Mouse (Mus musculus) urinary bladder, postnatal 4 days (tissue): Measurements from ENCODE around the gene Olfr1048.
"Not testable (repeated sequence)": the region's sequence is repeated elsewhere in the genome, so short reads cannot be mapped to it uniquely, and the experiment has no call there.

Experiments
- DNase-seq, 2 experiments: peaks; one replicate each; pipeline ENCODE4 v3.0.0; 2021 to 2022; ENCODE audit warnings: low spot score in 2 of 2

Olfr1048 gene

DNA sequence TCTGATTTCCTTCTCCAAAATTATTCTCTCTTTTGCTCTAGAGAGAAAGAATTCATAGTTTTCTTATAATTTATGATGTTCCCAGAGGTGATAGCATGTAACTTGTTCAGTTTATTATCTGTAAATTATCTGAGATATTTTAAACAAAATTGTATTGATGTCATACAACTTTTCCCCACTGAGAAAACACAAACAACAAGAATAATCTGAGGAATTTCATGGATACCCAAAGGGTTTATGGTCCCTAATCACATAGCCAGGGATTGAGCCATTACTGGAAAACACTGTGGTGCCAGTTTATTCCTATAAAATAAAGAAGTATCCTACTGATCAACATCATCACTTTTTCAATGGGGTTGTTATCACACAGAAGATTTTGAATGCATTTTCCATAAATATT lies at the start of gene Olfr1048:
Gene Olfr1048 (minus strand): TSS at position 101 of the 400 bp plus-strand sequence.
- DNase-seq: no peak

DNA sequence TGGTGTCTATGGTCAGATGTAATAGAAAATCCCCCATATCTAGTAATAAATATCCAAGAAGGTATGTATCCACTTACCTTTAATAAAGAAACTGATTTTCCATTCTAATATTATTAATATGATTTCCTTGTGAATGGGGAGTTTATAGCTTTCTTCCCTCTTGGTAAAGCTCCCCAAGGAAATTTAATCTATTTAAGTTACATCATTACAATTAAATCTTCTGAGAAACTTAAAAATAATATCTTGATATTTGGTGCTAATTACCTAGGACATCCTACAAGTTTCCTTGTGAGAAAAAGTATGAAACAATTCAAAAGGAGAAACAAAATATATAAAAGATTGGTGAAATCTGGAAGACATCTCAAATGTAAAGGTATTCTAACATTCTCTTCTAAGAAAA lies 38.9 kb upstream of the Olfr1048 start, which contains the start of gene Olfr1051:
Gene Olfr1051 (minus strand): TSS at position 101 of the 400 bp plus-strand sequence.
- not testable (repeated sequence) for DNase-seq

DNA sequence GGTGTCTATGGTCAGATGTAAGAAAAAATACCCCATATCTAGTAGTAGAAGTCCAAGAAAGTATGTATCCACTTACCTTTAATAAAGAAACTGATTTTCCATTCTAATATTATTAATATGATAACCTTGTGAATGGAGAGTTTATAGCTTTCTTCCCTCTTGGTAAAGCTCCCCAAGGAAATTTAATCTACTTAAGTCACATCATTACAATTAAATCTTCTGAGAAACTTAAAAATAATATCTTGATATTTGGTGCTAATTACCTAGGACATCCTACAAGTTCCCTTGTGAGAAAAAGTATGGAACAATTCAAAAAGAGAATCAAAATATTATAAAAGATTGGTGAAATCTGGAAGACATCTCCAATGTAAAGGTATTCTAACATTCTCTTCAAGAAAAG lies 18.1 kb upstream of the Olfr1048 start, which contains the start of gene Olfr1049:
Gene Olfr1049 (minus strand): TSS at position 101 of the 400 bp plus-strand sequence.
- not testable (repeated sequence) for DNase-seq

DNA sequence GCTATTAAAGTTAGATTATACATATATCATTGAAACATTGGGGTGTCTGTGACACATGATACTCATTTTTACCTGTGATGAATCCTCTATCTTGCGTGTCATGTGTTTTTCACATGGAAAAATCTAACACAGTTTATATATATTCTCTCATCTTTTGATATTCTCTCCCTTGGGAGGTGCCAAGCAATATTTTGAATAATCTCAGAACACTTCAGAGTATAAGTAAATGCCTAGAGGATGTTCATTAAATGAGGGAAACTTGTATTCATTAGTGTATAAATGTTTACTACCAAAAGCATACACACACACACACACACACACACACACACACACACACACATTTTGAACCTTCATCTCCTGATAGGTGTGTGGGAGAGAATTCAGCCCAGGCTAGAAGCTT lies 8.8 kb downstream of the Olfr1048 start, which contains the start of gene Olfr1047:
Gene Olfr1047 (minus strand): TSS at position 101 of the 400 bp plus-strand sequence.
- DNase-seq: no peak

DNA sequence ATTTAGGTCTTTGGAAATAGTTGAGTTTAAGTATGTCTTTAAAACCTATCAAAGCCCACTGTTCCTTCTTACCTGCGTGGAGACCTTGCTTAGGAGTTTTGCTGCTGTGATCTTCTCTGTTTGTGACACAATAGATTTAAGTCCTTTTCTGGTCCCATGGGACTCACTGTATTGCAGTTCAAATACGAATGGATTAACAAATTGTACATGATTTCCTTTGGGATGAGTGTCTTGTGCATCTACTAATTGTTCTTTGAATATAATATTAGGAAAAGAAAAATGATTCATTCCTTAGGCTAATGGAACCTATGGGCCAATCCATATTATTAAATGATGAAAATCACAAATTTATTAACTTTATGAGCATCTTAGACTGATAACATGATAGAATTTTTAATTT lies 20.9 kb downstream of the Olfr1048 start, which contains the start of gene Olfr1046:
Gene Olfr1046 (minus strand): TSS at position 101 of the 400 bp plus-strand sequence.
- DNase-seq: no peak

DNA sequence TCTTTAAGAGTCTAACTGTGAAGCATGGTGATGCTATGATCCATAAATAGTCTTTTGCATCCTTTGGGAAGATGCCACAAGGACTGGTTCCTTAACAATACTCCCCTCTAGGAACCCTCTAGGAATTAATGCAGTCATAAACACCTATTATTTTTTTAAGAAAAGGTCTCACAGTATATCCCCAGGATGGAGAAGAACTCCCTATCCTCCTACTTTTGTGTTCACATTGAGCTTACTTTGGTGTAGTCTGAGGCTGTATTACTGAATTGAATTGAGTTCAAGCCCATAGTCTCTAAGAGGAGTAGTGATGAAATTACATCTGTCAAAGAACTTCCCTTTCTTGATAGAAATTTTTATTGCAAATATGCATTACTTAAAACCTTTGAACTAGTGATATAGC lies 37.2 kb downstream of the Olfr1048 start, which contains the start of gene Olfr1045:
Gene Olfr1045 (minus strand): TSS at position 101 of the 400 bp plus-strand sequence.
- DNase-seq: no peak

DNA sequence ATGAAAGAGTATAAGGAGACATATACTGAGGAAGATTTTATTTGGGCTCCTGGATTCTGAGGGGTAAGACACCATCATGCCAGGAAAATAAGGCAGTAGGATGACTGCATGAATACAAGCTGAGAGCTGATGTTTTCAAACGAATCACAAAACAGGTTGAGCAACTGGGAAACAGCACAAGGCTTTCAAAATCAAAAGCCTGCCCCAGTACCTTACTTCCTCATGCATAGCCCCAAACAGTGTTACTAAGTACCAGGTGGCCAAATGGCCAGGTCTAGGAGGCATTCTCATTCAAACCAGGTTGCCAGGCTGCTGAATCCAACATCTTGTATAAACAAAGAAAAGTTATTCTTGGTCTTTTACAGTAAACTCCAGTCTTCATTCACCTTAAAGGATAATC lies 44.2 kb downstream of the Olfr1048 start:
- no peak for DNase-seq

DNA sequence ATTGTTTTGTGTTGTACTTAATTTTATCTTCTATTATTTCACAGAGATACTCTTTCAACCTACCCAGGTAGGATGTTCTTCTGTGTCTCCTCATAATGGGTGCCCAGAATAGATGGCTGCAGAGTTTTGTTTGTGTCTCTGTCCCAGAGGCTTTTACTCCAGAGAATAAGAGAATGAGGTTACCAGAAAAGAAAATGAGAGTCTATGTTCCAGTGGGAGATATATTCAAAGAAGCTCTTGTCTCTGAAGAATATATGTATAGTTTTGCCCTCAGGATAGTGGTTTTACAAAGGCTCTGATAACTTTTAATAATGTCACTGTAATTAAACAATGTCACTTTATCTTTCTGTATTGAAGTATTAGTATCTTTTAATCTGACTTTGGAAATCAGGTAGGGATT lies 54.5 kb downstream of the Olfr1048 start, which contains the start of gene Olfr52:
Gene Olfr52 (minus strand): TSS at position 101 of the 400 bp plus-strand sequence.
- no peak for DNase-seq
